Mouse (Mus musculus): Measurements from ENCODE around the gene Gm10203.

Gm10203 gene

DNA sequence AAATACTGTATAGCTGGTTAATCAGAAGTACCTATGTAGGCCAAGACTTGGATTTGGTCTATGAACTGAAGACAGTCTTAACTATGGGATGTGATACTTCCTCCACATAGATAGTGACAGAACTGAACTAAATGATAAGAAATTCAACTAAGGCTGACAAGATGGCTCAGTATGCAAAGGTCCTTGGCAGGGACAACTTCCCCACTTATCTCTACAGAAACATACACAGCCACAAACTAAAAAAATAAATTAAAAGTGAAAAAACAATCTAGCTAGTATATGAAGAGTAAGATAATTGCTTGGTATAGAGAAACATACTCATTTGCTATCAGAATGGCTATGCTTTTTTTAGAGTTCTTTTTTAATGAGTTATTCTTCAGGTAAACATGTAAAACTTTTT, 49.1 kb downstream of the Gm10203 start:
- no peak for DNase-seq (ENCODE audit: low spot score)

Measured in lung, postnatal 25 days (tissue).